Mouse (Mus musculus) CH12.LX (cell line): ENCODE data around the gene Pimreg. TPM values are rescaled to one million over a fixed set of nuclear protein-coding genes. Genes with fewer than 3 reads are reported as not detected.

Source experiments
- DNase-seq: peaks from one replicate; pipeline ENCODE4 v3.0.0-alpha.2; 2013; ENCODE audit errors: extremely low read depth
- H3K27ac ChIP-seq: 2 replicates; pipeline ENCODE4 v1.5.1; 2012; ENCODE audit warnings: low read depth, mild to moderate bottlenecking, control low read depth, moderate library complexity; ENCODE audit not compliant: insufficient read depth
- H3K27me3 ChIP-seq: replicated peaks from 2 replicates; pipeline ENCODE3; 2012; ENCODE audit warnings: inconsistent platforms
- H3K36me3 ChIP-seq, 2 experiments: replicated peaks in 1 of 2; 2 replicates each; pipeline versions ENCODE3 to v1.6.1; 2012; ENCODE audit warnings: inconsistent platforms in 1 of 2, low read length in 1 of 2, mild to moderate bottlenecking in 1 of 2, mixed read lengths in 1 of 2, moderate library complexity in 1 of 2; ENCODE audit not compliant: control insufficient read depth in 1 of 2, insufficient read depth in 1 of 2
- H3K4me1 ChIP-seq, 2 experiments: 2 replicates each; pipeline ENCODE4 v1.6.1; 2012; ENCODE audit warnings: inconsistent platforms in 1 of 2, moderate library complexity in 1 of 2; ENCODE audit not compliant: insufficient read depth in 2 of 2, control insufficient read depth in 1 of 2
- H3K4me2 ChIP-seq: 2 replicates; pipeline ENCODE4 v1.6.1; 2012; ENCODE audit warnings: low read depth, mild to moderate bottlenecking, control low read depth; ENCODE audit not compliant: poor library complexity, insufficient read depth, severe bottlenecking
- H3K4me3 ChIP-seq, 3 experiments: fragments of 150-350 bp in 1 of 3; sonication (generic) in 1 of 3; replicated peaks in 1 of 3; 2 replicates each; pipeline versions ENCODE3 to v1.5.1; 2011 to 2012; ENCODE audit warnings: low read depth in 2 of 3, low read length in 2 of 3, mild to moderate bottlenecking in 2 of 3, moderate library complexity in 2 of 3, control low read depth in 1 of 3, improper control_type of control experiment in 1 of 3, inconsistent platforms in 1 of 3, mixed read lengths in 1 of 3; ENCODE audit not compliant: poor library complexity in 1 of 3
- H3K79me2 ChIP-seq: replicated peaks from 2 replicates; pipeline ENCODE4 v1.6.1; 2012; ENCODE audit warnings: mild to moderate bottlenecking, moderate library complexity; ENCODE audit not compliant: control insufficient read depth, poor library complexity, insufficient read depth, severe bottlenecking; ENCODE audit errors: extremely low read depth
- H3K9ac ChIP-seq: 2 replicates; pipeline ENCODE4 v1.6.1; 2012; ENCODE audit warnings: low read depth, mild to moderate bottlenecking, control low read depth, moderate library complexity; ENCODE audit not compliant: insufficient read depth
- H3K9me3 ChIP-seq: replicated peaks from 2 replicates; pipeline ENCODE3; 2012; ENCODE audit warnings: low read length, inconsistent platforms, mixed read lengths
- BHLHE40 ChIP-seq: IDR thresholded peaks from 2 replicates; pipeline ENCODE4 v1.6.1; 2011; ENCODE audit warnings: mild to moderate bottlenecking, low read depth, low read length, improper control_type of control experiment
- CHD1 ChIP-seq: IDR thresholded peaks from 2 replicates; pipeline ENCODE4 v1.6.1; 2012; ENCODE audit warnings: low read depth, low read length, improper control_type of control experiment, inconsistent platforms
- CHD2 ChIP-seq: IDR thresholded peaks from 2 replicates; pipeline ENCODE4 v1.6.1; 2011; ENCODE audit warnings: low read length, improper control_type of control experiment
- CTCF ChIP-seq, 2 experiments: IDR thresholded peaks in 1 of 2; conservative IDR thresholded peaks in 1 of 2; 2 replicates each; pipeline ENCODE4 v1.5.1; 2011 to 2012; ENCODE audit warnings: low read depth in 2 of 2, low read length in 2 of 2, improper control_type of control experiment in 1 of 2, inconsistent platforms in 1 of 2, mild to moderate bottlenecking in 1 of 2, moderate library complexity in 1 of 2
- E2F4 ChIP-seq: IDR thresholded peaks from 2 replicates; pipeline ENCODE4 v1.6.1; 2011; ENCODE audit warnings: low read depth, low read length, improper control_type of control experiment; ENCODE audit not compliant: insufficient replicate concordance
- ELF1 ChIP-seq: IDR thresholded peaks from 2 replicates; pipeline ENCODE4 v1.6.1; 2014; ENCODE audit warnings: low read depth, mild to moderate bottlenecking, inconsistent platforms, low read length, improper control_type of control experiment
- EP300 ChIP-seq: IDR thresholded peaks from 2 replicates; pipeline ENCODE4 v1.6.1; 2011; ENCODE audit warnings: low read length, improper control_type of control experiment
- ETS1 ChIP-seq: conservative IDR thresholded peaks from 2 replicates; pipeline ENCODE4 v1.6.1; 2012; ENCODE audit warnings: low read depth, mild to moderate bottlenecking, inconsistent platforms, low read length, improper control_type of control experiment, moderate library complexity
- GABPA ChIP-seq: IDR thresholded peaks from 2 replicates; pipeline ENCODE4 v1.6.1; 2012; ENCODE audit warnings: low read depth, low read length, improper control_type of control experiment, inconsistent platforms; ENCODE audit not compliant: insufficient replicate concordance
- HCFC1 ChIP-seq: IDR thresholded peaks from 2 replicates; pipeline ENCODE4 v1.6.1; 2012; ENCODE audit warnings: low read depth, mild to moderate bottlenecking, inconsistent platforms, low read length, improper control_type of control experiment
- IRF4 ChIP-seq: IDR thresholded peaks from 2 replicates; pipeline ENCODE4 v1.6.1; 2014; ENCODE audit warnings: low read depth, mild to moderate bottlenecking, inconsistent platforms, low read length, improper control_type of control experiment
- JUN ChIP-seq: IDR thresholded peaks from 2 replicates; pipeline ENCODE4 v1.6.1; 2011; ENCODE audit warnings: low read depth, mild to moderate bottlenecking, low read length, improper control_type of control experiment, moderate library complexity; ENCODE audit not compliant: insufficient read depth
- JUND ChIP-seq: conservative IDR thresholded peaks from 2 replicates; pipeline ENCODE4 v1.6.1; 2011; ENCODE audit warnings: low read depth, low read length, improper control_type of control experiment
- KAT2A ChIP-seq: IDR thresholded peaks from 2 replicates; pipeline ENCODE4 v1.6.1; 2012; ENCODE audit warnings: low read length, improper control_type of control experiment, inconsistent platforms; ENCODE audit not compliant: insufficient replicate concordance
- MAFK ChIP-seq: IDR thresholded peaks from 2 replicates; pipeline ENCODE4 v1.6.1; 2011; ENCODE audit warnings: low read length, improper control_type of control experiment; ENCODE audit not compliant: insufficient replicate concordance
- MAX ChIP-seq: IDR thresholded peaks from 2 replicates; pipeline ENCODE4 v1.6.1; 2011; ENCODE audit warnings: low read length, improper control_type of control experiment
- MAZ ChIP-seq: IDR thresholded peaks from 2 replicates; pipeline ENCODE4 v1.6.1; 2012; ENCODE audit warnings: low read depth, mild to moderate bottlenecking, inconsistent platforms, low read length, improper control_type of control experiment, moderate library complexity
- MEF2A ChIP-seq: IDR thresholded peaks from 2 replicates; pipeline ENCODE4 v1.6.1; 2014; ENCODE audit warnings: low read depth, mild to moderate bottlenecking, inconsistent platforms, low read length, improper control_type of control experiment, borderline replicate concordance
- MXI1 ChIP-seq: IDR thresholded peaks from 2 replicates; pipeline ENCODE4 v1.6.1; 2011; ENCODE audit warnings: mild to moderate bottlenecking, low read depth, low read length, improper control_type of control experiment
- MYC ChIP-seq: IDR thresholded peaks from 2 replicates; pipeline ENCODE4 v1.6.1; 2011; ENCODE audit warnings: low read depth, mild to moderate bottlenecking, improper control_type of control experiment, low read length
- NELFE ChIP-seq: IDR thresholded peaks from 2 replicates; pipeline ENCODE4 v1.6.1; 2011; ENCODE audit warnings: low read depth, low read length, improper control_type of control experiment
- NRF1 ChIP-seq: IDR thresholded peaks from 2 replicates; pipeline ENCODE4 v1.6.1; 2014; ENCODE audit warnings: low read depth, mild to moderate bottlenecking, inconsistent platforms, low read length, improper control_type of control experiment, moderate library complexity
- PAX5 ChIP-seq: IDR thresholded peaks from 2 replicates; pipeline ENCODE4 v1.6.1; 2012; ENCODE audit warnings: low read length, inconsistent platforms, mixed read lengths
- POLR2A ChIP-seq: IDR thresholded peaks from 2 replicates; pipeline ENCODE4 v1.6.1; 2011; ENCODE audit warnings: low read depth, mild to moderate bottlenecking, improper control_type of control experiment, low read length
- POLR2AphosphoS2 ChIP-seq: IDR thresholded peaks from 2 replicates; pipeline ENCODE4 v1.6.1; 2011; ENCODE audit warnings: low read depth, low read length, improper control_type of control experiment
- RAD21 ChIP-seq: IDR thresholded peaks from 2 replicates; pipeline ENCODE4 v1.6.1; 2011; ENCODE audit warnings: low read depth, mild to moderate bottlenecking, low read length, improper control_type of control experiment, moderate library complexity
- RCOR1 ChIP-seq: conservative IDR thresholded peaks from 2 replicates; pipeline ENCODE4 v1.6.1; 2012; ENCODE audit warnings: low read depth, mild to moderate bottlenecking, inconsistent platforms, low read length, improper control_type of control experiment
- SIN3A ChIP-seq: IDR thresholded peaks from 2 replicates; pipeline ENCODE4 v1.6.1; 2012; ENCODE audit warnings: low read length, improper control_type of control experiment, inconsistent platforms
- SMC3 ChIP-seq: IDR thresholded peaks from 2 replicates; pipeline ENCODE4 v1.6.1; 2011; ENCODE audit warnings: low read depth, low read length, improper control_type of control experiment
- TBP ChIP-seq: conservative IDR thresholded peaks from 2 replicates; pipeline ENCODE4 v1.6.1; 2011; ENCODE audit warnings: low read depth, low read length, improper control_type of control experiment
- TCF12 ChIP-seq: IDR thresholded peaks from 2 replicates; pipeline ENCODE4 v1.6.1; 2014; ENCODE audit warnings: low read depth, mild to moderate bottlenecking, inconsistent platforms, low read length, improper control_type of control experiment
- UBTF ChIP-seq: IDR thresholded peaks from 2 replicates; pipeline ENCODE4 v1.6.1; 2012; ENCODE audit warnings: low read depth, mild to moderate bottlenecking, inconsistent platforms, low read length, improper control_type of control experiment, moderate library complexity
- USF1 ChIP-seq: IDR thresholded peaks from 2 replicates; pipeline ENCODE4 v1.6.1; 2014; ENCODE audit warnings: low read depth, mild to moderate bottlenecking, inconsistent platforms, low read length, improper control_type of control experiment
- USF2 ChIP-seq: conservative IDR thresholded peaks from 2 replicates; pipeline ENCODE4 v1.6.1; 2011; ENCODE audit warnings: low read depth, low read length, improper control_type of control experiment
- ZC3H11A ChIP-seq: IDR thresholded peaks from 2 replicates; pipeline ENCODE4 v1.6.1; 2012; ENCODE audit warnings: low read depth, mild to moderate bottlenecking, inconsistent platforms, low read length, improper control_type of control experiment
- ZKSCAN1 ChIP-seq: IDR thresholded peaks from 2 replicates; pipeline ENCODE4 v1.6.1; 2012; ENCODE audit warnings: low read depth, inconsistent platforms, low read length, improper control_type of control experiment, borderline replicate concordance
- ZMIZ1 ChIP-seq: IDR thresholded peaks from 2 replicates; pipeline ENCODE4 v1.6.1; 2012; ENCODE audit warnings: low read depth, mild to moderate bottlenecking, inconsistent platforms, low read length, improper control_type of control experiment
- ZNF384 ChIP-seq: IDR thresholded peaks from 2 replicates; pipeline ENCODE4 v1.6.1; 2012; ENCODE audit warnings: low read depth, low read length, improper control_type of control experiment, inconsistent platforms
- dilution Hi-C: fragments of 300-500 bp; cut with MboI; formaldehyde crosslinking; loops from 2 replicates; pipeline ENCODE4 v1.14.3; 2020; ENCODE audit warnings: low sequenced_read_pairs; ENCODE audit not compliant: extremely low pct_unique_long_range_greater_than_20kb, extremely low pct_ligation_motif_present
- in situ Hi-C: fragments of 300-500 bp; cut with MboI; formaldehyde crosslinking; loops from 3 replicates; pipeline ENCODE4 v1.14.3; 2019; ENCODE audit warnings: low sequenced_read_pairs, low pct_ligation_motif_present, low pct_unique_long_range_greater_than_20kb, mixed read lengths
- polyA plus RNA-seq: library from polyadenylated mRNA; unstranded; fragments of >175 nt; gene quantifications from 2 replicates; pipeline ENCODE4 v1.2.1, GENCODE M21; 2012; ENCODE audit warnings: low read depth; ENCODE audit not compliant: insufficient read length
- total RNA-seq, 2 experiments: library from RNA; depleted of rRNA; stranded (reverse); fragments of 300-350 nt in 1 of 2; fragments of >200 nt in 1 of 2; gene quantifications; 2 replicates each; pipeline ENCODE4 v1.2.3; 2012 to 2014

The Pimreg gene
- total and polyA plus RNA-seq, 3 experiments = 26.4 to 52.7 (median 27.9) TPM

GRCm38 (mm10) chr11:71995968-71996511, 45.8 kb upstream of the Pimreg start:
- TF ChIP-seq MAX = no peak
- TF ChIP-seq SIN3A = peak; percentile 69
- TF ChIP-seq TCF12 = peak; percentile 53; the same call in 1 of the 2 replicates
- TF ChIP-seq ETS1 = peak; percentile 57
- no peak for TF ChIP-seq CTCF (conservative IDR thresholded peaks at IDR 0.05 in 1 of 2, IDR thresholded peaks at IDR 0.05 in 1 of 2; ENCODE audit: low read depth in 2 of 2, low read length in 2 of 2)
- TF ChIP-seq SMC3 = no peak
- 0 out of 2 replicates have a peak, but pooled peaks have one; percentile 24 for TF ChIP-seq ZMIZ1
- TF ChIP-seq CHD1 = no peak
- TF ChIP-seq CHD2 = no peak
- no peak for TF ChIP-seq ZC3H11A
- peak; percentile 34; the same call in 1 of the 2 replicates for TF ChIP-seq RCOR1
- TF ChIP-seq E2F4 = no peak
- peak; percentile 60 for TF ChIP-seq POLR2A
- no peak; the same call in 1 of the 2 replicates for TF ChIP-seq MAZ
- no peak for TF ChIP-seq RAD21
- no peak for TF ChIP-seq USF2
- no peak for TF ChIP-seq NRF1
- no peak for TF ChIP-seq MXI1
- 0 out of 2 replicates have a peak, but pooled peaks have one; percentile 34 for TF ChIP-seq TBP
- no peak for TF ChIP-seq GABPA
- TF ChIP-seq MAFK = no peak
- no peak for TF ChIP-seq PAX5
- peak; percentile 32; the same call in 1 of the 2 replicates for TF ChIP-seq NELFE
- TF ChIP-seq EP300 = peak; percentile 74
- TF ChIP-seq HCFC1 = peak; percentile 63
- TF ChIP-seq BHLHE40 = peak; percentile 33; the same call in 1 of the 2 replicates
- TF ChIP-seq USF1 = no peak
- peak; percentile 86 for TF ChIP-seq JUND
- peak; percentile 92 for TF ChIP-seq ELF1
- TF ChIP-seq KAT2A = no peak
- peak; percentile 97 for TF ChIP-seq IRF4
- no peak for TF ChIP-seq ZNF384
- TF ChIP-seq MYC = no peak
- no peak for TF ChIP-seq UBTF
- TF ChIP-seq MEF2A = peak; percentile 52; the same call in 1 of the 2 replicates
- no peak for TF ChIP-seq ZKSCAN1
- TF ChIP-seq JUN = peak; percentile 66
- no peak for TF ChIP-seq POLR2AphosphoS2
- Histone ChIP-seq H3K4me2 (peak overlapping the region; percentile 10; the same call in 1 of the 2 replicates), H3K9me3 (peaks cover 4% of the 10 kb centered on the region), H3K36me3 (no peaks in the 10 kb centered on the region), H3K9ac (peak overlapping the region; percentile 37; the same call in 1 of the 2 replicates), H3K4me3 (peak overlapping the region in 1 of 3 experiments; percentile 14), H3K4me1 (peaks cover 18 to 67% of the 10 kb centered on the region in 2 experiments), H3K79me2 (no peaks in the 10 kb centered on the region), H3K27me3 (no peaks in the 10 kb centered on the region), H3K27ac (no peak overlapping the region)
- dilution Hi-C loops = no loop called here
- in situ Hi-C loops = no loop called here
- DNase-seq = peak; percentile 91
